Mouse (Mus musculus): ENCODE results near the gene Asf1b. TPM values are rescaled to one million over a fixed set of nuclear protein-coding genes. Genes with fewer than 3 reads are reported as not detected.
"Not testable (repeated sequence)": the region's sequence is repeated elsewhere in the genome, so short reads cannot be mapped to it uniquely, and the experiment has no call there.

The Asf1b gene
- polyA plus RNA-seq, 1 experiment from 2014 or later = 31.6 TPM

DNA sequence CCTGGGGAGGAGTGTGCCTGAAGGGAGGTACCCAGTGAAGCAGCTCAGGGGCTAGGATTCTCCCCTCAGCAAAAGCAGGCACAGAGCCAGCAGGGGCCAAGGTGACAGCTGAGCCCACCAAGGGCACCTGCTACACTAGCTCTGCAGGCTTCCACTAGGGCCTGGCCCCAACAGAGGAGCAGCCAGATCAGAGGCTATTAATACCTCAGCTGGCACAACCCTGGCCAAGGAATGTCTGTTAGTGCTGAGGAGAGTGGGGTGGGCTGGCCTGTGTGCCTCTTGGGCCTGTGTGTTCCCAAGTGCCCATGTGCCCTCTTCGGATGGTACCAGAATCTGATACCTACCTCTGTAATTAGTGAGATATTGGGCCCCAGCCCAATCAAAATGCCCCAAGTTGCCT, 24.9 kb downstream of the Asf1b start:
- H3K27ac ChIP-seq (ENCODE audit: low read depth, low read length) = no peak overlapping the region
- no peak for DNase-seq (ENCODE audit: low spot score)
- no peak for ATAC-seq
- no peaks in the 10 kb centered on the region for H3K27me3 ChIP-seq (replicated peaks; ENCODE audit: control insufficient read depth, insufficient read depth, low read length)
- peaks cover 7% of the 10 kb centered on the region; the same call in 1 of the 2 replicates for H3K4me1 ChIP-seq (ENCODE audit: control insufficient read depth, insufficient read depth, low read length)
- no peak overlapping the region for H3K9ac ChIP-seq (ENCODE audit: low read length)
- H3K4me2 ChIP-seq (ENCODE audit: low read length) = no peak overlapping the region
- H3K9me3 ChIP-seq (replicated peaks; ENCODE audit: control insufficient read depth, low read length) = no peaks in the 10 kb centered on the region
- 86% methylated on average over 1 of the region's 1 CpGs for WGBS
- H3K4me3 ChIP-seq (ENCODE audit: low read depth, low read length) = no peak overlapping the region
- H3K36me3 ChIP-seq (ENCODE audit: control insufficient read depth, insufficient read depth, low read length) = peaks cover 49% of the 10 kb centered on the region

- H3K4me2 ChIP-seq (ENCODE audit: low read length) = no peak overlapping the region
- no peaks in the 10 kb centered on the region for H3K27me3 ChIP-seq (replicated peaks; ENCODE audit: control insufficient read depth, insufficient read depth, low read length)
- ATAC-seq (no peak), DNase-seq (ENCODE audit: low spot score) (no peak)
- H3K9me3 ChIP-seq (replicated peaks; ENCODE audit: control insufficient read depth, low read length) = no peaks in the 10 kb centered on the region
- H3K4me3 ChIP-seq (ENCODE audit: low read depth, low read length) = no peak overlapping the region
- no peak overlapping the region for H3K27ac ChIP-seq (ENCODE audit: low read depth, low read length)
- H3K9ac ChIP-seq (ENCODE audit: low read length) = no peak overlapping the region
- H3K4me1 ChIP-seq (ENCODE audit: control insufficient read depth, insufficient read depth, low read length) = peaks cover 7% of the 10 kb centered on the region; the same call in 1 of the 2 replicates
- WGBS = 80% methylated on average over 8 of the region's 8 CpGs
- peaks cover 54% of the 10 kb centered on the region for H3K36me3 ChIP-seq (ENCODE audit: control insufficient read depth, insufficient read depth, low read length)
These were observed 25.5 kb downstream of the Asf1b start for GRCm38 (mm10) chr8:83980845-83981244.

DNA sequence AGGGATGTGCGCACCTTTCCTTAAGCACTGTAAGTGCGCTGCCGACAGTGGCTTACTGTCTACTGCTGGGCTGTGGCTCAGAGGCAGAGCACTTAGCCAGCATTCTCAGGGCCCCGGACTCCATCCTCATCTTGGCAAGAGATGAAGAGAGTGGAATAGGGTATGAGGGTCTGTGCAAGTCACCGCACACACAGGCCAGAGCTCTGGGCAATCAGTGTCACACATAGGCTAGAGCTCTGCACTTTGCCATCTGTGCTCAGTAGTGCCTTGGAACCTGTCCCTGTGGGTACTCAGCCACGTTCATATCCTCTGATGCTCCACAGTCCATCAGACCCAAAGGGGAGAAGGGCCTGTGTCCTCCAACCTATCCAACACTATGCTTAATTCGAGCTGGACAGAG, 26.2 kb downstream of the Asf1b start:
- no peak overlapping the region for H3K27ac ChIP-seq (ENCODE audit: low read depth, low read length)
- peaks cover 61% of the 10 kb centered on the region for H3K36me3 ChIP-seq (ENCODE audit: control insufficient read depth, insufficient read depth, low read length)
- H3K4me2 ChIP-seq (ENCODE audit: low read length) = no peak overlapping the region
- H3K9ac ChIP-seq (ENCODE audit: low read length) = no peak overlapping the region
- H3K9me3 ChIP-seq (replicated peaks; ENCODE audit: control insufficient read depth, low read length) = no peaks in the 10 kb centered on the region
- H3K4me1 ChIP-seq (ENCODE audit: control insufficient read depth, insufficient read depth, low read length) = peaks cover 7% of the 10 kb centered on the region; the same call in 1 of the 2 replicates
- no peaks in the 10 kb centered on the region for H3K27me3 ChIP-seq (replicated peaks; ENCODE audit: control insufficient read depth, insufficient read depth, low read length)
- H3K4me3 ChIP-seq (ENCODE audit: low read depth, low read length) = no peak overlapping the region
- DNase-seq (ENCODE audit: low spot score) (no peak), ATAC-seq (no peak)
- WGBS = 92% methylated on average over 7 of the region's 7 CpGs

- Histone ChIP-seq H3K4me1 (ENCODE audit: control insufficient read depth, insufficient read depth, low read length) (peaks cover 2% of the 10 kb centered on the region; the same call in 1 of the 2 replicates), H3K27me3 (replicated peaks; ENCODE audit: control insufficient read depth, insufficient read depth, low read length) (no peaks in the 10 kb centered on the region), H3K9ac (ENCODE audit: low read length) (no peak overlapping the region), H3K27ac (ENCODE audit: low read depth, low read length) (no peak overlapping the region), H3K4me3 (ENCODE audit: low read depth, low read length) (no peak overlapping the region), H3K36me3 (ENCODE audit: control insufficient read depth, insufficient read depth, low read length) (peaks cover 70% of the 10 kb centered on the region), H3K9me3 (replicated peaks; ENCODE audit: control insufficient read depth, low read length) (no peaks in the 10 kb centered on the region), H3K4me2 (ENCODE audit: low read length) (no peak overlapping the region)
- DNase-seq (ENCODE audit: low spot score) = no peak
- no peak for ATAC-seq
- WGBS = 89% methylated on average over 4 of the region's 4 CpGs
These were observed 27.1 kb downstream of the Asf1b start for GRCm38 (mm10) chr8:83982449-83982848.

DNA sequence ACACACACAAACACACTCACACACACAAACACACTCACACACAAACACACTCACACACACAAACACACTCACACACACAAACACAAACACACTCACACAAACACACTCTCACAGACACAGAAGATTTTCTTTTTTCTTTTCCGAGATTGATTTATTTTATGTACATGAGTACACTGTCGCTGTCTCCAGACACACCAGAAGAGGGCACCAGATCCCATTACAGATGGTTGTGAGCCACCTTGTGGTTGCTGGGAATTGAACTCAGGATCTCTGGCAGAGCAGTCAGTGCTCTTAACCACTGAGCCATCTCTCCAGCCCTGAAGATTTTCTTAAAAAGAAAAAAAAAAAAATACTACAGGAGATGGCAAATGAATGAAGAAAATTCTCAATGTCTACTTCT, 27.9 kb downstream of the Asf1b start:
- not testable (repeated sequence) for DNase-seq (ENCODE audit: low spot score); ATAC-seq; H3K4me2 ChIP-seq (ENCODE audit: low read length); H3K9me3 ChIP-seq (replicated peaks; ENCODE audit: control insufficient read depth, low read length); H3K4me3 ChIP-seq (ENCODE audit: low read depth, low read length); H3K4me1 ChIP-seq (ENCODE audit: control insufficient read depth, insufficient read depth, low read length); H3K27me3 ChIP-seq (replicated peaks; ENCODE audit: control insufficient read depth, insufficient read depth, low read length); H3K27ac ChIP-seq (ENCODE audit: low read depth, low read length); H3K9ac ChIP-seq (ENCODE audit: low read length)
- peaks cover 77% of the 10 kb centered on the region for H3K36me3 ChIP-seq (ENCODE audit: control insufficient read depth, insufficient read depth, low read length)
- whole genome bisulfite sequencing = 99% methylated on average over 2 of the region's 2 CpGs

- Histone ChIP-seq H3K4me3 (ENCODE audit: low read depth, low read length) (no peak overlapping the region), H3K36me3 (ENCODE audit: control insufficient read depth, insufficient read depth, low read length) (peaks cover 91% of the 10 kb centered on the region), H3K27ac (ENCODE audit: low read depth, low read length) (no peak overlapping the region), H3K27me3 (replicated peaks; ENCODE audit: control insufficient read depth, insufficient read depth, low read length) (no peaks in the 10 kb centered on the region), H3K9me3 (replicated peaks; ENCODE audit: control insufficient read depth, low read length) (no peaks in the 10 kb centered on the region), H3K4me2 (ENCODE audit: low read length) (no peak overlapping the region), H3K4me1 (ENCODE audit: control insufficient read depth, insufficient read depth, low read length) (no peaks in the 10 kb centered on the region), H3K9ac (ENCODE audit: low read length) (no peak overlapping the region)
- 88% methylated on average over 7 of the region's 7 CpGs for WGBS
- ATAC-seq (no peak), DNase-seq (ENCODE audit: low spot score) (no peak)
These were observed 33.9 kb downstream of the Asf1b start for GRCm38 (mm10) chr8:83989243-83989642.

DNA sequence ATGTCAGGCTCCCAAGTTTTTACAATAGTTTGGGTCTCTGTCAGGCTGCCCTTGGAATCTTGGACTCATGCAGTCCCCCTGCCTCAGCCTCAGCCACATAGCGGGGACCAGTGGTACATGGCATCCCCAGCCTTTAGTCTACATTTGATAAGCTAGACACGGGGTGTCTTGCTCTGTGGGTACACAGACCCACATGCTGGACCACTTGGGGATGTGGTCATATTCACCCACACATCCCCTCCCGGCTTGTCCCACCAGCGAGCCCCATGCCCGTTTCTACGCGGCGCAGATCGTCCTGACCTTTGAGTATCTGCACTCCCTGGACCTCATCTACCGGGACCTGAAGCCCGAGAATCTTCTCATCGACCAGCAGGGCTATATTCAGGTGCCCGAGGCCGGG, 34.9 kb downstream of the Asf1b start:
- Histone ChIP-seq H3K27ac (ENCODE audit: low read depth, low read length) (no peak overlapping the region), H3K9ac (ENCODE audit: low read length) (no peak overlapping the region), H3K36me3 (ENCODE audit: control insufficient read depth, insufficient read depth, low read length) (peaks cover 83% of the 10 kb centered on the region), H3K4me2 (ENCODE audit: low read length) (no peak overlapping the region), H3K9me3 (replicated peaks; ENCODE audit: control insufficient read depth, low read length) (no peaks in the 10 kb centered on the region), H3K27me3 (replicated peaks; ENCODE audit: control insufficient read depth, insufficient read depth, low read length) (no peaks in the 10 kb centered on the region), H3K4me1 (ENCODE audit: control insufficient read depth, insufficient read depth, low read length) (no peaks in the 10 kb centered on the region), H3K4me3 (ENCODE audit: low read depth, low read length) (no peak overlapping the region)
- ATAC-seq (no peak), DNase-seq (ENCODE audit: low spot score) (no peak)
- 92% methylated on average over 14 of the region's 14 CpGs for WGBS

GRCm38 (mm10) chr8:83992488-83992887, 37.2 kb downstream of the Asf1b start:
- H3K4me2 ChIP-seq (ENCODE audit: low read length) = no peak overlapping the region
- WGBS = 95% methylated on average over 2 of the region's 2 CpGs
- H3K27ac ChIP-seq (ENCODE audit: low read depth, low read length) = no peak overlapping the region
- peaks cover 61% of the 10 kb centered on the region for H3K36me3 ChIP-seq (ENCODE audit: control insufficient read depth, insufficient read depth, low read length)
- DNase-seq (ENCODE audit: low spot score) (no peak), ATAC-seq (no peak)
- H3K9me3 ChIP-seq (replicated peaks; ENCODE audit: control insufficient read depth, low read length) = no peaks in the 10 kb centered on the region
- no peaks in the 10 kb centered on the region; the same call in 1 of the 2 replicates for H3K4me1 ChIP-seq (ENCODE audit: control insufficient read depth, insufficient read depth, low read length)
- no peak overlapping the region for H3K9ac ChIP-seq (ENCODE audit: low read length)
- H3K27me3 ChIP-seq (replicated peaks; ENCODE audit: control insufficient read depth, insufficient read depth, low read length) = no peaks in the 10 kb centered on the region
- H3K4me3 ChIP-seq (ENCODE audit: low read depth, low read length) = no peak overlapping the region

- peaks cover 46% of the 10 kb centered on the region for H3K36me3 ChIP-seq (ENCODE audit: control insufficient read depth, insufficient read depth, low read length)
- H3K9me3 ChIP-seq (replicated peaks; ENCODE audit: control insufficient read depth, low read length) = no peaks in the 10 kb centered on the region
- WGBS = 89% methylated on average over 3 of the region's 3 CpGs
- no peak overlapping the region for H3K27ac ChIP-seq (ENCODE audit: low read depth, low read length)
- no peak overlapping the region for H3K4me2 ChIP-seq (ENCODE audit: low read length)
- ATAC-seq (no peak), DNase-seq (ENCODE audit: low spot score) (no peak)
- no peak overlapping the region for H3K9ac ChIP-seq (ENCODE audit: low read length)
- H3K4me3 ChIP-seq (ENCODE audit: low read depth, low read length) = no peak overlapping the region
- H3K27me3 ChIP-seq (replicated peaks; ENCODE audit: control insufficient read depth, insufficient read depth, low read length) = no peaks in the 10 kb centered on the region
- peaks cover 4% of the 10 kb centered on the region for H3K4me1 ChIP-seq (ENCODE audit: control insufficient read depth, insufficient read depth, low read length)
These were observed 38.7 kb downstream of the Asf1b start for GRCm38 (mm10) chr8:83994030-83994429.

All from forebrain, embryonic 14.5 days (tissue).